Mouse (Mus musculus): ENCODE measurements around the gene Pomgnt1.

The Pomgnt1 gene

DNA sequence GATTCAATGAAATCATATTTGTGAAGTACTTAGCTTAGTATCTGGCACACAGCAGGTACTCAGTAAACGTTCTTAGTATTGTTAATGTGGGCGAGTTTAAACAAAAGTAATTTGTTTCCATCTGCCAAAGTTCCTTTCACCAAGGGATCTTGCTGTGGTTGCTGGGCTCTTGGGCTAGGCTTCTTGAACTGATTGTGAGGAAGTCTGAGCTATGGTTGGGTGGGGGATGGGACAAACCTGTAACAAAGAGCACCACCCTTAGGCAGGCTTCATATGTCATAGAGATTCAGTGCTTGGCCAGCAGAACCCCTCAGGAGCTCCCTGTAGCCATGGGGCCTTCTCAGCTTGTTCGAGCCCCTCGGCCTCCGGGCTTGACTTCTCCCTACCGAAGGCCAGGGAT is 49.4 kb downstream of the Pomgnt1 start, which contains the start of the genes 1700042G07Rik and Gm49337:
1700042G07Rik (plus strand) TSS at position 301 of the 400 bp plus-strand sequence.
Gm49337 (plus strand) TSS at position 313 of the 400 bp plus-strand sequence.
- no peak for ATAC-seq (ENCODE audit: low TSS enrichment)

DNA sequence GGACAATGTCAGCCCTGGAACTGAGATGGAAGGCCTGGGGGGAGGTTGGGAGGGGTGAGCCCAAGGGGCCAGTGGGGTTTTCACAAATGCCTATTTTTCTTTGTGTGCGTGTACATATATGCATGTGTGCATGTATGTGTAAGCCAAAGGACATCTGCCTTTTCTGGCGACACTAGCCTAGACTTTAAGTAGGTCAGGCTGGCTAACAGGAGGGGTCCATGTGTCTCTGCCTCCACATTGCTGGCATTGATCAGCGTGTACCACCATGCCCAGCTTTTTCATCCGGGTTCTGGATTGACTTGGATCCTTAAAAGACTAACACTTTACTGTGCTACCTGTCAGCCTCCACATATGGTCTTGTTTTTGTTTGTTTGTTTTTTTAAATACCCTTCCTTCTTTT is 50.1 kb downstream of the Pomgnt1 start:
- ATAC-seq (ENCODE audit: low TSS enrichment): no peak

DNA sequence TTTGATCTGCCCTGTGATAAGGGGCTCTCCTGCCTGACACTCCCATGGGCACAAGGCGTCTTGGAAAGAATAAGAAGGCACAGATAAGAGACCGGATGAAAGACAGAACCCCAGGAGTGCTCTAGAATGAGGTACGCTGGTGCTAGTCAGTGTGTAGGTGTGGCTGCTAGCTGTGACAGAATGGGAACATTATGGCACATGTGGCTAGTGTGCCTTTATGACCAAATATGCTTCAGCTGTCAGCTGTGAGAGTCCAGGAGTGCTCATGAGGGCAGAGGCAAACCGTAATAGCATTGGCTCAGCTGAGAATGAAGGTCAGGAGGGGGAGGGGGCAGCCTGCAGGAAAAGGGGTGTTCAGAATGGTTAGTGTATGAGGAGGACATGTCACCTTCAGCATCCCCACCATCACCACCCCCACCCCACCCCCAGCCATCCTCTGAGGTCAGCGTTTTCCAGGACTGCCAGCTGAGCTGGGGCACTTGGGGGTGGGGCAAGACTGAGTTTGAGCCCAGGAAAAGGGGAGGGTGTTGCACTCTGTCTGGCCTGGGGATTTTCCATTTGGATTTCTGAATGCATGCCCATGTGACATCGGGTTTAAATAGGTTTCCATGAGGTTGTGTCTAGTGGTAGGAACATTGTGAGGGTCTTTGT is 51.0 kb downstream of the Pomgnt1 start:
- peak; percentile 26; the same call in 1 of the 2 replicates for ATAC-seq (ENCODE audit: low TSS enrichment)

DNA sequence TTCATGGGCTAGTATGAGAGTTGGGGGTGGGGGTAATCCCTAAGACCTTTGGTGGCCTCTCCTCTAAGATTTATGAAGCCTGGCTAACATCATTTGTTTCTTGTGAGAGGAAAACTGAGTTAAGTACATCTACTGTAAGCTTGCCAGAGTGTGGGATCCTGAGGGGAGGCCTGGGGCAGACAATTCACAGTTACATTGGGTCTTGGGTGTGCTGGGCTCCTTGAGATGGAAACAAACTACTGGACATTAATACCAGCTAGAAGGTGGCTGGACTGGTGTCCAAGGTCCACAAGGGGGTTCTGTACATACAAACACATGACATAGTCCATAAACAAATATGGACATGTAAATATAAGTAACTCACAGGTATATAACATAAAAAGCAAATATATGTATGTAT is 51.5 kb downstream of the Pomgnt1 start:
- no peak for ATAC-seq (ENCODE audit: low TSS enrichment)

DNA sequence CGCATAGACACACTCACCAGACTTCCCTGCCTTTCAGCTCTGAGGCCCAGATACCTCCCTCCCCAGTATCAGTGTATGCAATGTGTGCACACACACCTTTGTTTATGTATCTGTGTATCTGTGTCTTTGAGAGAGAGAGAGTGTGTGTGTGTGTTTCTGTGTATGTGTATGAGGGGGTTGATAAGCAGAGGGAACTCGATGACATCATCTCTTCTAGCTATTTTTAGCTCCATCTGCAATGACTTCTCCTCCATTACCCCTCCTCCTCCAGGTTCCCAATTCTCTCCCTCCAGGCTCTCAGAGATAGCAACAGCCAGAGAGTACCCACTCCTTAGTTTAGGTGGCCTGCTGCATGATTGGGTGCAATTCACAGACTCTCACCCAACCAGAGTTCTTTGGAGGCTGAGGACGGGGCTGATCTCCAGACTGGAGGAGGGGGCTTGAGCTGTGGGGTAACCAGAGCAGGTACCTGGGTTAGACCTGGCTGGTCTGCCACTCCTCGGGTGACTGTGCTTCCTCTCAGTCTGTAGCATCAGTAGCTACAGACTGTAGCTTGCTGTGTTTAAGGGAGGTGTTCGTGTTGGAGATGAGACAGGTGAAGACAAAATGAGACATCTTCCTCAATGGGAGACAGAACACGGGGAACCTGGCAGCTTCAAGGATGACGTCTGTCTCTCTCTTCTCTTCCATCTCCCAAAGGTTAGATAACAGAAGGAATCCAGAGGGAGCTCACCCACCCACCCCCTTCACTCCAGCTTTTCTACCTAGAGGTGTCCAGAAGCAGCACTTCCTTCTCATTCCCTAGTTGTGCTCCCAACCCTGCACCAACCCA is 52.3 kb downstream of the Pomgnt1 start:
- peak; percentile 77 for ATAC-seq (ENCODE audit: low TSS enrichment)

DNA sequence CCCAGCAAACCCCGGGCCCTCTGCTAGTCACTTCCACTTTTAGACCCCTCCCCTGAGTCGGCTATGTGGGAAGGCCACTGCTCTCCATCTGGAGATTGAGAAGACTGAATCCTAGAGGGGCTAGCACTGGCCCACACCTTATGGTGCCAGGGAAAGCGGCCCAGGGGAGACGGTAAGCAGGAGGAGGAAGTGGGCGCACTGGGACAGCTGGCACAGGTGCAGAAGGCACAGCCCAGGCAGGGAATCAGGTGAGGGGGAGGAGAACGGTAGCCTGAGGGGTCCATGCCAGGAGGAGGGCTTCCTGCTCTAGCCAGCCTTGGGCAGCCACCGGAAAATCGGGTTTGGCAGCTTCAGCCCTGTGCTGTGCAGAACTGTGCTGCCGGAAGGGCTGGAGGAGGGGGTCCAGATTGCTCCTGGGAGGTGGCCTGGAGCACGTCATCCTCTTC is 52.9 kb downstream of the Pomgnt1 start:
- peak; percentile 58 for ATAC-seq (ENCODE audit: low TSS enrichment)

DNA sequence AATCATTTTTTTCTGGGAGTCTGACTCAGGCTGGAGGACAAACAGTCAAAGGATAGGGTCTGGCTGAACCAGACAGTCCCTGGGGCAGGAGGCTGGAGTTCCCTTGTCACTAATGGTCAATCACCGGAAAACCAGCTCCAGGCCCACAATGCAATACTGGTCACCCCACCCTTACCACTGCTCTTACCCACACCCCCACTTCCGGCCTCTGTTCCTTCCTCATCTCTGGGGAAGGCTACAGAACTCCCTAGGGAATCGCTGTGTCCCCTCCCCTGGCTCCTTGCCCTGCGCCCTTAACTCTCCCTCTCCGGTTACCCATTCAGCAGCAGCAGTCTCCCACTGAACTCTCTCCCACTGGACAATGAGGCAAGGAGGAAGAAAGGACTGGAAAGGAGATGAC is 53.5 kb downstream of the Pomgnt1 start:
- ATAC-seq (ENCODE audit: low TSS enrichment): no peak

DNA sequence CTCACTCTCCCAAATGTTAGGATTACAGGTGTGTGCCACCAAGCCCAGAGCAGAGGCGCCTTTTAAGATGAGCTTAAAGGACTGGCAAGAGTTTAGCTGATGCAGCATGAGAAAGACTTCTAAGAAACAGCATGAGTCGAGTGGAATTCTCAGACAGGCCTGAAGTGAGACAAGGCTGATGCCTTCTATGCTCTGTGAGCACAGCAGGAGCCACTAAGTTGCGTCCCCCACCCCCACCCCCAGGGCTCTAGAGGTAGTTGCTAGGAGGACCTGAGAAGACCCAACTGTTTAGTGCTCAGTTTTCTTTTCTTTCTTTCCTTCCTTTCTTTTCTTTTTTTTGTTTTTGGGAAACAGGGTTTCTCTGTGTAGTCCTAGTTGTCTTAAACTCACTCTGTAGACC is 58.4 kb downstream of the Pomgnt1 start:
- ATAC-seq (ENCODE audit: low TSS enrichment): no peak

DNA sequence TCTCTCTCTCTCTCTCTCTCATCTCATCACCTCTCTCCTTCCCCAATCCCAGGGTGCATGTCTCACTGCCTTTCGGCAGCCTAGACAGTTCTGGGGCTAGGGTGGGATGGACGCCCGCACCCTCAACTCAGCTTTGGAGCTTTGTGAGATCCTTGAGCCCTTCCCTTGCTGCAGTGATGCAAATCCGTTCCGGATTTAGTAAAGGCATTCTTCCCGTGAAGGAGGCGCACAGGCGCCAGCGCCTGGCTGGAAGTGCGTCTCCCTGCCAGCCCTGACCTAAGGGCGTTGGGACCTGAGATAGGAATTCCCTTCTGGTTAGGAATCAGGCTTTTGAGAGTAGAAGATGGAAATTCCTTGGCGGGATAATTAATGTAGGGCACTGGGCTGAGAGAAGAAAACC is 59.1 kb downstream of the Pomgnt1 start:
- ATAC-seq (ENCODE audit: low TSS enrichment): peak; percentile 84

DNA sequence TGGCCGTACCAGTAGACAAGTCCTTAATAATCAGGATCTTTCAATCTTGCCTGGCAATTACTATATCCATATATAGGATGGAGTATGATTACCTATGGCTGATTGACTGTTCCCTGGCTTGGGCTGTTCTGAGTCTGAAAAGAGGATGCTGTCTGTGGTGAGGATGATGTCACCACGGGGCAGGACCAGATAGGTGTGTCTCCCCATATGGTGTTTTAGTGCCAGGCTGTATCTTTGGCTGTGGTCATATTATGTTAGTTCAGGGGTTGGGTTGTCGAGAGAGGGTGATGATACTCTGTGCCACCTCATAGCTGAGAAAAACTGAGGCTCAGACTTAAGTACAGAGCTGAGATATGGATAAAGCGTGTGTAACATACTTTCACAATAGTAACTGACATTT is 61.4 kb downstream of the Pomgnt1 start:
- ATAC-seq (ENCODE audit: low TSS enrichment): no peak

DNA sequence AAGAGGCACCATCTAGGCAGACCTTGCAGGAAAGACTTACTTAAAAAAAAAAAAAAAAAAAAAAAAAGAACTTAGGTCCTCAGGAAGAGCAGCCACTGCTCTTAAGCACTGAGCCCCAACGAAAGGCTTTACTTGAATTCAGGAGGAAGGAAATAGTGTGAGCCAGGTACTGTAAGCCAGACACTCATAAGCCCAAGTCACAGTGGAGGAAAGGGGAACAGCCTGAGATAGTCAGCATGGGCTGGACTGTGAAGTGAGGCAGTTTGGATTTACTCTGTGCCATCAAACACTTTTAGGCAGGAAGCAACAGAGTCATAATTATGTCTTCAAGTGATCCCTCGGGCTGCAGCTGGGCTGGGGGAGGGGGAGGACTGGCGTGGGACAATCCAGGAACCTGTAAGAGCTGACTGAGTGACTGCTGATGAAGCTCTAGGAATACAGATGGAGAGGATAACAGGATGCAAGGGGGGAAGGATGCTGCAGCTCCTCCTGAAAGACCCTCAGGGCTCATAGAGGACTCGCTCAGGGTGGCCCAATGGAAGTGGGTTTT is 68.7 kb downstream of the Pomgnt1 start:
- ATAC-seq (ENCODE audit: low TSS enrichment): no peak

DNA sequence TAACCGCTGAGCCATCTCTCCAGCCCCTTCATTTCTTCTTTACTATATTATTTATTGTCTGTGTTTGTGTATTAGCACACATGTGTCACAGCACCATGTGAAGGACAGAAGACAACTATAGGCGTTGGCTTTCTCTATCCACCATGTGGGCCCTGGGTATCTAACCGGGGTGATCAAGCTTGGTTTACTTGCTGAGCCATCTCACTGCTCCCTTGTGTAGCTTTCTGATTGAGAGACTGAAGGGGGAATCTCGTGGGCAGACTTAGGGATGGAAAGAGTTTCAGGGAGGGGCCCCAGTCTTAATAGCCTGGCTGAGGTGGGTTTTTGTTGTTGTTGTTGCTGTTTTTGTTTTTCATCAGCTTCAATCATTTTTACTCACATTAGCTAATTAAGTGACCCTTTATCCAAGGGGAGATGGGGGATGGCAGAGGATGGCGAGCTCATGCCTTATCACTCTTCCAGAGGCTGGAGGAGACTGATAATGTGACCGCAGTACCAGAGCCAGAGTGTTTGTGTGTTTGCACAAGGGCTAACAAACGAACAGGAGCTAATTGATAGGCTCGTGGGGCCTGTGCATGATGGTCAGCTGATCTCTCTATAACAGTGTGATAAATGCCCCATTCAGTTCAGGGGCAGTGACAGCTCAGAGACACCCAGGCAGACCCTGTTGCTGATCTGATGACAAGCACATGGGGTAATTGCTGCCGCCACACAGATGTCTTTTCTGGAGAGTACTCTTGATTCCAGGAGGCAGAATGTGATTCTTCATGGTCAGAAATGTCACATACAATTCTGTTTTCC is 70.1 kb downstream of the Pomgnt1 start:
- no peak; the same call in 1 of the 2 replicates for ATAC-seq (ENCODE audit: low TSS enrichment)

DNA sequence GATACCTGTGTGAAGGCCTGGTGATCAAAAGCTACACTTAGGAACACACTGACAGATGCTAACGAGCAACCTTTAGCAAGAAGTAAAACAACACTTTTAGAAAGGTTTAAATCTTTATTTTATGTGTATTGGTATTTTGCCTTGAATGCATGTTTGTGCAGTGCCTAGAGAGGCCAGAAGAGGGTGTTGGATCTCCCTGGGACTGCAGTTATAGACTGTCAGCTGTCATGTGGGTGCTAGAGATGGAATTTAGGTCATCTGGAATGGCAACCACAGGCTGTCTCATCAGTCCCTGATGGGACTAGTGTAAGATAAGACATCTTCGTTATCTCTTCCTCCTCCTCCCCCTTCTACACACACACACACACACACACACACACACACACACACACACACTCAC is 74.8 kb downstream of the Pomgnt1 start:
- ATAC-seq (ENCODE audit: low TSS enrichment): no peak

DNA sequence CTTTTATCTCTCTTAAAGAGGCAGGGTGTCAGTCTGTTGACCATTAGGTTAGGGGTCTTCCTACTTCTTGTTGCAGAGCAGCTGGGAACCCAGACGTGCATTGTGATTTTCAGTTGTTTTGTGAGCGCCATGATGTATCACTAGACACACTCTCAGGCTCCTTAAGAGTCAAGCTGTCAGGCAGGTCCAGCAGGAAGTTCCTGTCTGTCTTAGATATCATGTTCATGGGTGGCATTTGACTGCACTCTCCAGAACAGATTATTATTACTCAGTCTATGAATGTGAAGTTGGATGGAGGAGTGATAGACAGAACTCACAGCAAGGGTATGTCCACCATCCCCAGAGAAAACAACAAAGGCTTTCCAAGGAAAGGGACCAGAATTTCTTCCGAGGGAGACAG is 80.8 kb downstream of the Pomgnt1 start:
- no peak for ATAC-seq (ENCODE audit: low TSS enrichment)

DNA sequence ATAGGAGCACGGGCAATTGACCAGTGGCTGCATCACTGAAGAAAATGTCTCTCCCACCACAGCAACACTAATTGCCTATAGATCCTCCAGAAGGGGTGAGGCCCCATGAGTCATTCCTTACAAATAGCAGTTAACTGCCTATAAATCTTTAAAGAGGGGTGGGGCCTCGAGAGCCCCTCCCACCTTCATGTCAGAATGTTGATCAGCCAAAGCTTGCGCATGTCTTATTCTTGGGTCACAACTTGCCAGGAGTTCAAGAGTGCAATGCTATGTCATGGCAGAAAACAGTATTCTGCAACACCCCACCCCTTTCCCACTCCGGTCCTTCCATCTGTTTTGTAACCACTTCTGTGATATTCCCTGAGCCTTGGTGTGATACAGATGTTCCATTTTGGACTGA is 82.9 kb downstream of the Pomgnt1 start:
- ATAC-seq (ENCODE audit: low TSS enrichment): no peak

DNA sequence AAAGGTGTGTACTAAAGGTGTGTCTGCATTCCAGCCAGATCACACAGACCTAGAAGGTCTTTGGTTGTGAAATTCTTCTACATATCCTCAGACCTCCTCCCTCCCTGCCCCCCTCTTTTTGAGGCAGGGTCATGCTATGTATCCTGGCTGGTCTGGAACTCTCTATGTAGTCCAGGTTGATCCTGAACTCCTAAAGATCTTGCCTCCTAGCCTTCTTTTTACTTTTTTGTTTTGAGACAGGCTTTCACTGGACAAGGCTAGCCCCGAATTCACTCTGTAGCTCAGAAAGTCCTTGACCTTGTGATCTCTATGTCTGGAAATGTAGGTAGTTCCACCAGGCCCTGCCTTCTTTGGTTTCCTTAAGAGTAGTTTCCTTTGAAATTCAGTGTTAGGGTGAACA is 85.3 kb downstream of the Pomgnt1 start:
- ATAC-seq (ENCODE audit: low TSS enrichment): no peak
